Mouse (Mus musculus) lung, adult 18-20 months (tissue): ENCODE data around the gene Rapgef1.

Source experiments
- DNase-seq, 2 experiments: peaks; one replicate each; pipeline ENCODE4 v3.0.0; 2022; ENCODE audit warnings: mixed read lengths in 2 of 2

Gene Rapgef1

GRCm38 (mm10) chr2:29646613-29647012, 27.1 kb downstream of the Rapgef1 start:
- DNase-seq, result no peak

GRCm38 (mm10) chr2:29647162-29647561, 27.6 kb downstream of the Rapgef1 start:
- no peak for DNase-seq

- no peak for DNase-seq
Measured at GRCm38 (mm10) chr2:29647808-29648207, 28.3 kb downstream of the Rapgef1 start.

GRCm38 (mm10) chr2:29648956-29649794, 29.7 kb downstream of the Rapgef1 start:
- peak in 1 of 2 experiments; percentile 43 for DNase-seq

- DNase-seq, result peak; percentile 65 to 77
Measured at GRCm38 (mm10) chr2:29649795-29650457, 30.4 kb downstream of the Rapgef1 start.

- DNase-seq, result no peak
Measured at GRCm38 (mm10) chr2:29651876-29652275, 32.4 kb downstream of the Rapgef1 start.

GRCm38 (mm10) chr2:29655433-29655832, 35.9 kb downstream of the Rapgef1 start:
- no peak for DNase-seq

- DNase-seq, result no peak
Measured at GRCm38 (mm10) chr2:29656095-29656494, 36.6 kb downstream of the Rapgef1 start.

GRCm38 (mm10) chr2:29657089-29657488, 37.6 kb downstream of the Rapgef1 start:
- no peak for DNase-seq

GRCm38 (mm10) chr2:29661751-29662191, 42.3 kb downstream of the Rapgef1 start:
- DNase-seq, result peak; percentile 36 to 48

- no peak for DNase-seq
Measured at GRCm38 (mm10) chr2:29663260-29663877, 43.8 kb downstream of the Rapgef1 start.

- DNase-seq, result no peak
Measured at GRCm38 (mm10) chr2:29665421-29665820, 45.9 kb downstream of the Rapgef1 start.

GRCm38 (mm10) chr2:29666589-29666988, 47.1 kb downstream of the Rapgef1 start:
- peak; percentile 78 to 81 for DNase-seq

GRCm38 (mm10) chr2:29667109-29667508, 47.6 kb downstream of the Rapgef1 start:
- no peak for DNase-seq

GRCm38 (mm10) chr2:29668011-29668691, 48.6 kb downstream of the Rapgef1 start:
- no peak for DNase-seq

- no peak for DNase-seq
Measured at GRCm38 (mm10) chr2:29668963-29669362, 49.4 kb downstream of the Rapgef1 start.

GRCm38 (mm10) chr2:29669711-29670110, 50.2 kb downstream of the Rapgef1 start:
- DNase-seq, result no peak

GRCm38 (mm10) chr2:29670231-29670991, 50.9 kb downstream of the Rapgef1 start:
- peak; percentile 76 to 79 for DNase-seq

GRCm38 (mm10) chr2:29671374-29671773, 51.9 kb downstream of the Rapgef1 start:
- no peak for DNase-seq

- DNase-seq, result no peak
Measured at GRCm38 (mm10) chr2:29671856-29672255, 52.3 kb downstream of the Rapgef1 start.

- peak; percentile 33 to 45 for DNase-seq
Measured at GRCm38 (mm10) chr2:29672746-29673536, 53.4 kb downstream of the Rapgef1 start.
